Mouse (Mus musculus) granulocyte monocyte progenitor cell, adult 5-6 weeks (primary cell): ENCODE results near the gene Dag1. TPM values are rescaled to one million over a fixed set of nuclear protein-coding genes. Genes with fewer than 3 reads are reported as not detected.
"Not testable (repeated sequence)": the region's sequence is repeated elsewhere in the genome, so short reads cannot be mapped to it uniquely, and the experiment has no call there.

ENCODE experiments used
- ATAC-seq: replicated peaks from 2 replicates; pipeline ENCODE4 v1.8.0; 2016; ENCODE audit warnings: mild to moderate bottlenecking, moderate TSS enrichment, inconsistent platforms; ENCODE audit not compliant: poor library complexity, severe bottlenecking
- total RNA-seq, 2 experiments: library from RNA; stranded (forward) in 1 of 2; stranded (reverse) in 1 of 2; fragments of 200-712, 200-1000 nt in 1 of 2; fragments of >200 nt in 1 of 2; fragmentation: Nextera tagmentation in 1 of 2; gene quantifications; 2 replicates each; pipeline ENCODE4 v1.2.3; 2014 to 2017

The Dag1 gene
- total RNA-seq, 2 experiments from 2014 or later, result 4.6 to 12.5 TPM

GRCm38 (mm10) chr9:108274476-108275330 is 10.9 kb upstream of the Dag1 start:
- no peak for ATAC-seq

GRCm38 (mm10) chr9:108273485-108273884 is 9.7 kb upstream of the Dag1 start:
- ATAC-seq, result no peak

DNA sequence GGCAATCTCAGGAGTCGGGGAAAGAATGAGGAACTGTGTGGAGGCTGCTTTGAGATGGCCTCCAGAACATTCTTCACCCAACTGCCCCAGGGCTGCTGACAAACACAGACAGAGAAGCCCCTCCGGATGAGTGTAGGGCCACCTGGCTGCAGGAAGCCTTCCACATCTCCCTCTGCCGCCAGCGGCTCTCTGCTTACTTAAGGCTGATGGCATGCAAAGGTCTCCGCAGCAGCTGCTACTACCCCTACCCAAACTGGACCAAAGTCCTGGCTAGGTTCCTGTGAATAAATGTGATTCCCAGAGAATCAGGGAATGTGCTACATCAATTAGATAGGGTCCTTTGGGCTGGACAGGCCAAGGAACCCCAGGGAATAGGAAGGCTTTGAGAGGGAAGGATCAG is 8.9 kb upstream of the Dag1 start:
- ATAC-seq, result no peak

DNA sequence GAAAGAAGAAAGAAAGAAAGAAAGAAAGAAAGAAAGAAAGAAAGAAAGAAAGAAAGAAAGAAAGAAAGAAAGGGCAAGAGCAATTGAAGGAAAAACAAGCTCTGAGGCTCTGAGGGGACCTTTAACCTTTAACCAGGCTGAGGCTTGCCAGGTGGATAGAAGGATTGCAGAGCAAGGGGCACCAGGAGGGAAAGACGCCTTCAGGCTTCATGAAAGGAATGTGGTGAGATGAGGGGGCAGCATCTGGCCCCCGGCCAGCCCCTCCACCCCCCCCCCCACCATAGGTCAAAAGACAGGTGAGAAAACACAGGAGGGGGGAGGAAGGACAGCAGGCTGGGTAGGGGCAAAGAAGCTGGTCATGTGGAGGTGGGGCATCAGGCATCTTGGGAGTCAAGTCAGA is 8.2 kb upstream of the Dag1 start:
- no peak for ATAC-seq

GRCm38 (mm10) chr9:108268701-108269100 is 4.9 kb upstream of the Dag1 start:
- ATAC-seq, result not testable (repeated sequence)

- no peak for ATAC-seq
Observed at GRCm38 (mm10) chr9:108267691-108268090, 3.9 kb upstream of the Dag1 start.

- no peak for ATAC-seq
Observed at GRCm38 (mm10) chr9:108266261-108266935, 2.6 kb upstream of the Dag1 start.

DNA sequence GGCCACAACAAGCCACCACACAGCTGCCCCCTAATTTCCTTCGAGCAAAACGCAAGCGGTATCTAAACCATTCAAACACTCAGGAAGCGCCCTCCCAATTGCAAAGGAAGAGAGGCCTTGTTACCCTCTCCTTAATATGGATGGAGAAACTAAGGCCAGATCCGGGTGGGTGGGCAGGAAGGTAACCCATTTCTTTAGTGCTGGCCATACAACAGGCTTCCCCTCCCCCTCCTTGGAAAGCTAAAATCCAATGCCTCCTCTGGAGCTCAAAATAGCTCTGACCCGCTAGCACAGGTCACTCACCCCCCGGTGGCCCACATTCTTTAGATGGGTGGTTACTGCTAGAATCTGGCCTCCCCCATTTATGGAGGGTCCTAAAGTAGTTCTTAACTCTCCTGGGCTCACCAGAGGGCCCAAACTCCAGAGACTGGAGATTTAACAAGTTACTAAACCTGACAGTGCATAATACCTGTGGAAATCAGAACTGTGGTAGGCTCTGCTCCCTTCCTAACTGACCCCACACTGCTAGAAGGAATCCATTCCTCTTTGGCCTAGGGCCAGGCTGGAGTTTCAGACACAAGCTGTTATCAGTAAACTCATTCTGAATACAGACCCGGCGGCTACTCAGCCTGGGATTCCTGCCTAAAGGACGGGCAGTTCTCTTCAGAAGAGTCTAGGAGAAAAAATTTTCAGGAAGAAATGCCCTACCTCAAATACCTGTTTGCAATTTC is 598 bp upstream of the Dag1 start:
- ATAC-seq, result 0 out of 2 replicates have a peak, but pooled peaks have one; percentile 3

- peak; percentile 27 for ATAC-seq
Observed at GRCm38 (mm10) chr9:108263131-108263681, 552 bp downstream of the Dag1 start.

DNA sequence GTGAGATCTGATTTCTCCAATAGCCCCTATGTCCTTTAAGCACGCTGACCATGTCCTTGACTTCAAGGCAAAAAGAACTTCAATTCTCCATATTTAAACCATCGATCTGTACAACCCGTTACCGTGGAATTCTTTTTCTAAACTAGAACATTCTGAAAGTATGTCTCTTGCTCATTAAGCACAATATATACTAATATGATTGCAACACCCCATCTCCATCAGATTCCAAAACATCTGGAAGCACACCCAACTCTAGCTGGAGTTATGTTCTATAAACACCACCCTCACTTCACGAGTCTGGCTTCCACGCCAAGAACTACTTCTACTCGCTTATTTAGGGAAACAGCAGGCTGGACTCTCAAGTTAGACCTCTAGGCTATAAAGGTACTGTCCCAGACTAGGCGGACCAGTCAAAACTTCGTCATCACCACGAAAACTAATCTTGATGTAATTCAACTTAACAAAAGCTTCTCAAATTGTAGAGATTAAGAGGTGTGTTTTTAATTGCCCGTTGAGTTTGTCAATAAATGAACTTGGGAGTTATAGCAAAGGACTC is 1.2 kb downstream of the Dag1 start:
- no peak for ATAC-seq

- ATAC-seq, result no peak
Observed at GRCm38 (mm10) chr9:108261865-108262264, 1.9 kb downstream of the Dag1 start.

- ATAC-seq, result no peak
Observed at GRCm38 (mm10) chr9:108260526-108260925, 3.2 kb downstream of the Dag1 start.

GRCm38 (mm10) chr9:108252766-108253165 is 11.0 kb downstream of the Dag1 start:
- no peak for ATAC-seq

- no peak for ATAC-seq
Observed at GRCm38 (mm10) chr9:108251877-108252276, 11.9 kb downstream of the Dag1 start.

DNA sequence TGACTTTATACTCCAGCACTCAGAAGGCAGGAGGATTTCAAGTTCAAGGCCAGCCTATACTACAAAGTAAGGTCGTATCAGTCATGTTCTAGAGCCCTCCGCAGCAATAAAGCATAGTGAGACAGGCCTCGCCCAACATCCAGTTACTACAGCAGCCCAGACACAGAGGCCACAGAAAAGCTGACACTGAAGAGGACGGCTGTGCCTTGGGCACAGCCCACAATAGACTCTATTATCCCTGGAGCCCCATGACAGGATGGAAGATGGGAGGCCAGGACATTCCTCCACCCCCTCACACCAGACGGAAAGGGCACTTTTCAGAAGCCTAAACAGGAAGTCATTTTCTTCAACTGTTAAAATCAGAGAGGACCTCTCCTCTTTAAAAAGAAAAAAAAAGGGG is 14.8 kb downstream of the Dag1 start:
- ATAC-seq, result no peak

DNA sequence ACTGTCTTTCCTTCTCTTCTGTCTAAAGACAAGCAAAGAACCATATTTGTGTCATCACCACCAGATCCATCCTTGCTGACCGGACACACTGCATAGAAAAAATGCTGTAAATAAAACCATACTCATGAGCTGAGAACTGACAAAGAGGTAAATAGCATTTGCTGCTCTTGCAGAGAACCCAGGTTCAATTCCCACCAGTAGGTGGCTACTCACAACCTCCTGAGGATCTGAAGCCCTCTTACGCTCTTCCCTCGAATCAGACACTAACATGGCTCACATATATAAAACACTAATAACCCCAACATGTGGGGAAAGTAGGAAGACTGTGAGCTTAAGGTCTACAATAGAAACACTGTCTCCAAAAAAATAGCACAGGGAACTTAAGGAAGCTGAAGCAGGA is 18.8 kb downstream of the Dag1 start:
- ATAC-seq, result no peak

- no peak for ATAC-seq
Observed at GRCm38 (mm10) chr9:108244540-108244939, 19.2 kb downstream of the Dag1 start.

- no peak for ATAC-seq
Observed at GRCm38 (mm10) chr9:108239951-108240350, 23.8 kb downstream of the Dag1 start.

DNA sequence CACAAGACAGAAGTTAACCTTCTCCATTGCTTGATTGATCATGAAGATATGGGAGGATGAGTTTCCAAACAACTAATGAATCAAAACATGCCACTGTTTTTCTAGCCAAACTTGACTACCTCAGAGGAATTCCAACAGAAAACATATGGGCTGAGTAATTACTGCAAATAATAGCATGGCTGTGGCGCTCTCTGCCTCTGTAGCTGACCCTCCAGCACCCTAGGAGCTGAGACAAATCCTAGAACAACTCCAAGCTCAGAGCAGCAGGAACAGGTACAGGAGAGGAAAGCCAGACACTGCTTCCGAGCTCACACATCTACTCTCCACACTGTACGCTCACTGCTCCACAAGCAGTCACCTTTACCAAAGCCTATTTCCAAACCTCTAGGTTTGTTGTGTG is 24.9 kb downstream of the Dag1 start:
- no peak for ATAC-seq

DNA sequence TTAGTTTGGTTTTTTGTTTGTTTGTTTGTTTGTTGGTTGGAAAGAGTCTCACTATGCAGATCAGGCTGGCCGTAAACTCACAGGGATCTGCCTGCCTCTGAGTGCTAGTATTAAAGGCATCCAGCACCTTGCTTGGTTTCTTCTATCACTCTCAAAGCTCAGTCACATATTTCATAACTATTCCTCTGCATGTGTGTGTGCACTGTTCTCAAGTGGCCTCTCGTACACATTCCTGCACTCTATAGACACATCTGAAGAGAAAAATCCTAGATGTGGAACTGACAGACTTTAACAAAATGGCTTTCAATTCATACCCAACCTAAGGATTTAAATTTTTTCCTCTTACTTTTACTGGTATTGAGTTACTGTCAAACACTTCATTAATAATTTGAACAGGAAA is 25.4 kb downstream of the Dag1 start:
- no peak for ATAC-seq
